Comparison of ENCODE assay signal across 8 mouse cellular contexts in the genomic region with DNA sequence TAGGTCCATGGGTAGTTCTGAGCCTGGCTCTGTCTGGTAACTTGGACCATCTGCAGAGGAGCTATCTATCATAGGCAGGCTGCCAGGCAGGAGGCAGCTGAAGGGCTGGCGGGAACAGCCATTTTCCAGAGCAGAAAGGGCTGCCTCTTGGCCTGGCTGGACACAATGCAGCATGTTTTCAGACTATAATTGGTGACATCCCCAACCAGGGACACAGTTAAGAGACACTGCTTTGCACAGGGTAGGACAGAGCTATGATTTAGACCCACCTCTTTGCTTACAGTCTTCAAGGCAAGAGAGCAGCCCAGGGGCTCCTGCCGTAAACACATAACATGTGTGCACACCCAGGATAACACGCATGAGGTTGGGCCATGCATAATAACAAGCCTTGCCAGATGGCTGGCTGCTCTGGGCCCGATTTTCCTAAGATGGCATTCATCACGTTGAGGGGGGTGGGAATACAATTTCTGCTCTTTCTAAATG. TPM values are rescaled to one million over a fixed set of nuclear protein-coding genes. Genes with fewer than 3 reads are reported as not detected.
DNase-seq lines count a peak whose midpoint lies in the region; ATAC-seq lines count a peak whose summit lies in the region.

No protein-coding gene starts in this region.

- no peak overlapping the region for H3K9ac ChIP-seq in liver, embryonic 16.5 days (ENCODE audit: low read depth, low read length)

- H3K36me3 ChIP-seq in liver, embryonic 16.5 days (ENCODE audit: control insufficient read depth, insufficient read depth) = no peaks in the 10 kb centered on the region

- peak; percentile 19; the same call in 1 of the 2 replicates for ATAC-seq in liver, embryonic 16.5 days (ENCODE audit: low read depth)

- no peak overlapping the region for H3K27ac ChIP-seq in liver, embryonic 16.5 days (ENCODE audit: low read length)

- H3K4me2 ChIP-seq in liver, embryonic 16.5 days (ENCODE audit: low read depth, low read length) = no peak overlapping the region

- WGBS in liver, embryonic 16.5 days (ENCODE audit: insufficient replicate concordance) = 62% methylated on average over 5 of the region's 5 CpGs

- DNase-seq in heart, adult 18-20 months = peak; percentile 45 to 46
- no peak for DNase-seq in heart, postnatal 25 days (ENCODE audit: low spot score)
- DNase-seq in cerebellum, adult 18-20 months = peak; percentile 78
- peak; percentile 34 to 42 for DNase-seq in heart, postnatal 10 days
- DNase-seq in embryo, embryonic 11 days = no peak
- DNase-seq in yolk sac, embryonic 10.5 days (ENCODE audit: low spot score) = no peak
- DNase-seq in kidney, adult 18-20 months = no peak

- H3K9me3 ChIP-seq in liver, embryonic 16.5 days (replicated peaks; ENCODE audit: control insufficient read depth, low read length) = no peaks in the 10 kb centered on the region

- peaks cover 2% of the 10 kb centered on the region for H3K4me1 ChIP-seq in liver, embryonic 16.5 days (ENCODE audit: control insufficient read depth, low read depth, low read length)

- no peaks in the 10 kb centered on the region for H3K27me3 ChIP-seq in liver, embryonic 16.5 days (ENCODE audit: control insufficient read depth, insufficient read depth, low read depth, low read length)

- H3K4me3 ChIP-seq in liver, embryonic 16.5 days (ENCODE audit: low read depth, low read length) = no peak overlapping the region

- intact Hi-C loops in heart, postnatal 25 days (cut with DNase I) = no loop called here
- intact Hi-C loops in heart, postnatal 10 days (cut with DNase I) = loop anchor here (2.0 kb wide), 1 partner anchor 164 kb away; no protein-coding TSS in a partner anchor

RNA-seq across cellular contexts. Expression of gene Sema4d, which starts 23.1 kb away (rescaled TPM):
- total RNA-seq in heart, adult 18-20 months (2021) = 10 to 100 TPM; 57.5 to 67.5 TPM
- 10 to 100 TPM; 61.6 to 70.0 TPM for total RNA-seq in heart, postnatal 25 days (2021)
- total RNA-seq in heart, postnatal 10 days (2021) = 10 to 100 TPM; 69.1 to 79.5 TPM
- 3.7 and 4.1 TPM in 2 replicates for polyA plus RNA-seq in liver, embryonic 16.5 days (2015; fragmentation: Nextera tagmentation; extraction: Ambion mirVana)

RNA-seq across cellular contexts. Expression of gene Gadd45g, which starts 29.9 kb away (rescaled TPM):
- total RNA-seq in heart, adult 18-20 months (2021) = 10 to 100 TPM; 11.7 to 13.8 TPM
- total RNA-seq in heart, postnatal 25 days (2021) = 10 to 100 TPM; 11.6 to 21.6 TPM
- total RNA-seq in heart, postnatal 10 days (2021) = 10 to 100 TPM; 27.8 to 37.9 TPM
- 11.2 and 11.7 TPM in 2 replicates for polyA plus RNA-seq in liver, embryonic 16.5 days (2015; fragmentation: Nextera tagmentation; extraction: Ambion mirVana)

Comparison
In these comparisons a context has a peak if more than half of its experiments do, and no peak if none do; other contexts are left out.
1. DNase-seq: peak in heart, adult 18-20 months (2 of 2), cerebellum, adult 18-20 months (2 of 2) and heart, postnatal 10 days (2 of 2); none in heart, postnatal 25 days (single experiment), embryo, embryonic 11 days (single experiment), yolk sac, embryonic 10.5 days (single experiment) and kidney, adult 18-20 months (single experiment).